ENCODE assay signal across 9 mouse cellular contexts in genomic region chr10:103367371-103368295, GRCm38 (mm10). TPM values are rescaled to one million over a fixed set of nuclear protein-coding genes. Genes with fewer than 3 reads are reported as not detected.
DNase-seq lines count a peak whose midpoint lies in the region; ATAC-seq lines count a peak whose summit lies in the region.
"Had no signal": no experiment of that assay in that cellular context is flagged by ENCODE, and none has a peak within 500 bp of the region (broad histone marks: within the 10 kb centered on the region; RNA-seq: fewer than 3 reads in every experiment).

Gene Slc6a15, plus strand, starts transcription at chr10:103367783.

- H3K4me2 ChIP-seq in kidney, embryonic 16.5 days (replicated peaks; ENCODE audit: low read depth, low read length) = peak within 1 kb of the TSS; percentile 96
- H3K4me2 ChIP-seq in liver, embryonic 12.5 days = peak within 1 kb of the TSS; percentile 63
- peak within 1 kb of the TSS; percentile 99 for H3K4me2 ChIP-seq in neural tube, embryonic 14.5 days (ENCODE audit: low read depth, low read length)

- ATAC-seq in kidney, embryonic 16.5 days (ENCODE audit: low FRiP score, low TSS enrichment) = peak; percentile 80
- ATAC-seq in liver, embryonic 12.5 days = peak; percentile 44; the same call in 1 of the 2 replicates
- ATAC-seq in neural tube, embryonic 14.5 days (ENCODE audit: low read depth) = peak; percentile 86

- intact Hi-C loops in heart, postnatal 36 days (cut with DNase I) = no loop called here

- DNase-seq in heart, embryonic 10.5 days (ENCODE audit: low spot score) = no peak
- DNase-seq in heart, postnatal 36 days = no peak
- peak; percentile 85 for DNase-seq in cerebellum, adult 9-11 months
- peak; percentile 52 to 66 for DNase-seq in frontal cortex, postnatal 10 days (ENCODE audit: low spot score in 2 of 2)
- DNase-seq in spleen, postnatal 4 days (ENCODE audit: low spot score in 2 of 2) = no peak

- WGBS in heart, embryonic 10.5 days = under 1% methylated on average over 40 of the region's 43 CpGs
- WGBS in kidney, embryonic 16.5 days = under 1% methylated on average over 43 of the region's 43 CpGs
- 2% methylated on average over 35 of the region's 43 CpGs for WGBS in liver, embryonic 12.5 days (ENCODE audit: insufficient replicate concordance)
- under 1% methylated on average over 43 of the region's 43 CpGs for WGBS in neural tube, embryonic 14.5 days

- H3K9me3 ChIP-seq in heart, embryonic 10.5 days = no peaks in the 10 kb centered on the region
- H3K9me3 ChIP-seq in kidney, embryonic 16.5 days (ENCODE audit: low read length) = no peaks in the 10 kb centered on the region
- H3K9me3 ChIP-seq in liver, embryonic 12.5 days (replicated peaks) = no peaks in the 10 kb centered on the region
- H3K9me3 ChIP-seq in neural tube, embryonic 14.5 days (ENCODE audit: control insufficient read depth, low read length) = no peaks in the 10 kb centered on the region

- peaks cover 18% of the 10 kb centered on the region; the same call in 1 of the 2 replicates for H3K27me3 ChIP-seq in heart, embryonic 10.5 days (ENCODE audit: insufficient read depth, poor library complexity, severe bottlenecking)
- H3K27me3 ChIP-seq in kidney, embryonic 16.5 days (ENCODE audit: insufficient read depth, low read length) = 0 out of 2 replicates have a peak, but pooled peaks cover 3% of the 10 kb centered on the region
- peaks cover 24% of the 10 kb centered on the region for H3K27me3 ChIP-seq in liver, embryonic 12.5 days (replicated peaks)
- no peaks in the 10 kb centered on the region for H3K27me3 ChIP-seq in neural tube, embryonic 14.5 days (ENCODE audit: control insufficient read depth, insufficient read depth, low read length)

- H3K27ac ChIP-seq in heart, embryonic 10.5 days = peak within 1 kb of the TSS; percentile 22; the same call in 1 of the 2 replicates
- H3K27ac ChIP-seq in kidney, embryonic 16.5 days (ENCODE audit: low read length) = peak within 1 kb of the TSS; percentile 21; the same call in 1 of the 2 replicates
- H3K27ac ChIP-seq in liver, embryonic 12.5 days = no peak within 1 kb of the TSS
- H3K27ac ChIP-seq in neural tube, embryonic 14.5 days (ENCODE audit: low read depth, low read length) = peak within 1 kb of the TSS; percentile 40

- peaks cover 14% of the 10 kb centered on the region; the same call in 1 of the 2 replicates for H3K4me1 ChIP-seq in heart, embryonic 10.5 days
- H3K4me1 ChIP-seq in kidney, embryonic 16.5 days (ENCODE audit: insufficient read depth, low read length) = peaks cover 10% of the 10 kb centered on the region; the same call in 1 of the 2 replicates
- peaks cover 9% of the 10 kb centered on the region; the same call in 1 of the 2 replicates for H3K4me1 ChIP-seq in liver, embryonic 12.5 days
- H3K4me1 ChIP-seq in neural tube, embryonic 14.5 days (ENCODE audit: control insufficient read depth, insufficient read depth, low read length) = no peaks in the 10 kb centered on the region

- H3K4me3 ChIP-seq in heart, embryonic 10.5 days = peak within 1 kb of the TSS; percentile 66
- peak within 1 kb of the TSS; percentile 52 for H3K4me3 ChIP-seq in kidney, embryonic 16.5 days (ENCODE audit: low read length)
- peak within 1 kb of the TSS; percentile 50 for H3K4me3 ChIP-seq in liver, embryonic 12.5 days
- H3K4me3 ChIP-seq in neural tube, embryonic 14.5 days (ENCODE audit: low read depth, low read length) = peak within 1 kb of the TSS; percentile 63

- peak within 1 kb of the TSS; percentile 61 for H3K9ac ChIP-seq in kidney, embryonic 16.5 days (replicated peaks; ENCODE audit: low read length)
- H3K9ac ChIP-seq in liver, embryonic 12.5 days = no peak within 1 kb of the TSS
- peak within 1 kb of the TSS; percentile 62 for H3K9ac ChIP-seq in neural tube, embryonic 14.5 days (replicated peaks; ENCODE audit: low read depth, low read length)

- no peaks in the 10 kb centered on the region for H3K36me3 ChIP-seq in heart, embryonic 10.5 days
- H3K36me3 ChIP-seq in kidney, embryonic 16.5 days (ENCODE audit: insufficient read depth, low read length) = no peaks in the 10 kb centered on the region
- H3K36me3 ChIP-seq in liver, embryonic 12.5 days = no peaks in the 10 kb centered on the region
- H3K36me3 ChIP-seq in neural tube, embryonic 14.5 days (ENCODE audit: control insufficient read depth, insufficient read depth, low read length) = no peaks in the 10 kb centered on the region

RNA-seq across cellular contexts. Expression of gene Slc6a15, which starts in this region (rescaled TPM):
- polyA plus RNA-seq in heart, embryonic 10.5 days (2016; fragmentation: Nextera tagmentation; extraction: Ambion mirVana) = 0.95 and 0.97 TPM in 2 replicates
- under 1 TPM; 0.31 to 0.38 TPM for total RNA-seq in heart, postnatal 36 days (2021)
- 8.9 and 9.5 TPM in 2 replicates for polyA plus RNA-seq in kidney, embryonic 16.5 days (2015; fragmentation: Nextera tagmentation; extraction: Ambion mirVana)
- 0.23 and 0.33 TPM in 2 replicates for polyA plus RNA-seq in liver, embryonic 12.5 days (2016; fragmentation: Nextera tagmentation; extraction: Ambion mirVana)
- 54.7 and 56.2 TPM in 2 replicates for polyA plus RNA-seq in neural tube, embryonic 14.5 days (2014; fragmentation: Nextera tagmentation; extraction: Ambion mirVana)
- total RNA-seq: neutrophil, adult 5-6 weeks had no signal

Comparison
In these comparisons a context has a peak if more than half of its experiments do, and no peak if none do; other contexts are left out.
1. Peak in ATAC-seq, H3K4me3 ChIP-seq and H3K4me2 ChIP-seq in liver, embryonic 12.5 days; RNA of the gene not detected or under 1 TPM.
2. DNase-seq: peak in cerebellum, adult 9-11 months (single experiment) and frontal cortex, postnatal 10 days (2 of 2); none in heart, embryonic 10.5 days (single experiment), heart, postnatal 36 days (0 of 2) and spleen, postnatal 4 days (0 of 2).
3. Peak in every context shown above with its lines, with median percentiles within 50 percentile points of each other: H3K4me3 ChIP-seq, ATAC-seq and H3K4me2 ChIP-seq.